Mouse (Mus musculus) c-Kit-positive CD71-negative TER-119-negative erythroid progenitor cells, embryonic 14.5 days (primary cell): ENCODE measurements around the gene Psma7.
A peak's percentile ranks its signal among the peaks of the same experiment; 100 is the strongest.

ENCODE experiments used
- DNase-seq: peaks from one replicate; pipeline ENCODE4 v3.0.0-alpha.2; 2013; ENCODE audit warnings: low read depth

The Psma7 gene

DNA sequence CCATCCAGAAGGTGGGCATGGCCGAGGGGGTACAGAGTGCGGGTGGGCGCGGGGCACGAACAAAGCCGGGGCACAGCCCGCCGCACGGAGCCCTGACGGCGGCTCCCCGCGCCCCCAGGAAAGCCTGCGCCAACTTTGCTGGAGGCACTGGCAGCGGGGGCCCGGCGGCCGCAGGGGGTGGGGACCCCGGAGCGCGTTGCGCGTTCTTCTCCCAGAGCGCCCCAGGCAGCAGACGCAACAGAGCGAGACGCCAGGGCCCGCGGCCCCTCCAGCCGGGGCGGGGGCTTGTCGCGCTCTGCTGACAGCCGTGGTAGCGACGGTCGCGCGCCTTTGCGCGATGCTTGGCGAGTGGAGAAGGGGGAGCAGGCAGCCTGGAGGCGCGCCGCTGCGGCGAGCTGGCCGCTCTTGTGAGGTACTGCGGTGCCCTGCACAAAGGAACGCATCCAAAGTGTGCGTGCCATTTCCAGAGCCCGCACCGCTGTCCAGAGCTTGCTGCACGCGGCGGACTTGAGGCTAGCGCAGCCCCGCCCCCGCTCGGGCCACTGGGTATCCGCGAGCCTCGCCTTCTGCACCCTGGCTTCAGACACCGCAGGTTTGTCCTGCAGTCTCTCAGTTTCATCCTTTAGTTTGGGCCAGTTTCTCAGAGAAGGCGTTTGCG is 754 bp upstream of the Psma7 start:
- DNase-seq = no peak

GRCm38 (mm10) chr2:180041577-180042255 is 517 bp downstream of the Psma7 start:
- no peak for DNase-seq

DNA sequence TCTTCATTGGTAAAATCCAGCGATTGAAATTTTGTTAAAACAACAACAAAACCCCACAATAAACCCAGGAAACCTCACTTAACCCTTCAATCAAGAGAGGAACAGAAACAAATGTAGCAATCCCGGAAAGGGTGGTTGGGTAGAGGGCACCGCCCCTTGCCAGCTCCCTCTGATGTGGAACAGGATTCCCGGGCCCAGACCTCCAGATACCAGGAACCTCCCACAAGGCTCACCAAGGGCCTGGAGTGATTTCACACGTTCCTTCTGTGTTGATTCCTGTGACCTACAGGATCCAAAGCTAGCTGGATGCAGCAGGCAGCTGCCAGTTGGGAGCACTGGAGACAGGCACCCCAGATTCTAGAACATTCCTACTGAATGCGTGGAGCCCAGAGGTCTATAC is 1.8 kb downstream of the Psma7 start:
- no peak for DNase-seq

- DNase-seq = no peak
Measured at GRCm38 (mm10) chr2:180034753-180035152, 7.5 kb downstream of the Psma7 start.

DNA sequence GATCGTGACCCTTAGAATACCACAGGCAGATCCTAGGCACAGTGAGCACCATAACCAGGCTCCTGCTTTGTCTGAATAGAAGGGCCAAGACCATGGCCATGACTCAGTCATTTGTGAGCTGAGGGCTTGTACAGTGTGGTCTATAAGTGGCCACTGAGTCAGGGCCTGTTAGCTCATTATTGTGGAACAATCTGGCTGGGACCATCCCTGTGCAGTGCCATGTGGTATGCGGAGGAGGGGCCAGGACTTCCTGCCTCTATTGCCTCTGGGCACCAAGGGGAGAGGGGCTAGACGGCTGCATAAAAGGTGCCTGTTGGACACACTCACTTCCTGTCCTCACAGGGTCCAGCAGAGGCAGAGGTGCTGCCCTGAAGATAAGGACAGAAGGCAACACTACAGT is 8.3 kb downstream of the Psma7 start:
- DNase-seq = no peak

GRCm38 (mm10) chr2:180032925-180033324 is 9.3 kb downstream of the Psma7 start:
- no peak for DNase-seq

DNA sequence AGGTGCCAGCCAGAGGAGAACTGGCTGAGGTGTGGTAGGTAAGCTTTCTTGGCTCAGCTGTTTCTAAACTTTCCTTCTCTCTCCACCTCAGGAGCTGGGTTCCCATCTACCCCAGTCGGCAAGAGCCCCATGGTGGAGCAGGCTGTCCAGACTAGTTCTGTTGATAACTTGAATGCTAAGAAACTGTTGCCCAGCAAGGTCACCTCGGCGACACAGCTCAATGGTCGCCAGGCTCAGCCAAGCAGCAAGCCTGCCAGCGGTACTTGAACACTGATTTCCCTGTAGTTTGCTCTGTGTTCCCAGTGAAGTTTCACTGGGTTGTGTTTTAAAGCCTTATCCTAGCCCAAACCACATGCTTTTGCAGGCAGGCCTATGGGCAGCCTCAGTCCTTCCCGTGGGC is 11.0 kb downstream of the Psma7 start:
- no peak for DNase-seq

DNA sequence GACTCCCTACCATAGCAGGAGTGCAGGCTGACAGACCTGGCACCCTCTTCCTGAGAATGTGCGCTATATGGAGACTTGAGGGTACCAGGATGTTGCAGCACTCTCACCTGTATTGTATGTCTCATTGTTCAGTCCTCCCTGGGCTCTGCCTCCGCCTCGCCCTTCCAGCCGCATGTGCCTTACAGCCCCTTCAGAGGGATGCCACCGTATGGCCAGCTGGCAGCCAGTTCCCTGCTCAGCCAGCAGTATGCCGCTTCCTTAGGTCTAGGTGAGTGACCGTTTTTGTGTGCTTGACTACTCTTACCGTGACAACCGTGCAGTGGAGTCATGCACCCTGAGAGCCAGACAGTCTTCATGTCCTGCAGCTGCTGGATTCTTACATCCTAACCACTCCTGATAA is 14.5 kb downstream of the Psma7 start:
- DNase-seq = no peak

DNA sequence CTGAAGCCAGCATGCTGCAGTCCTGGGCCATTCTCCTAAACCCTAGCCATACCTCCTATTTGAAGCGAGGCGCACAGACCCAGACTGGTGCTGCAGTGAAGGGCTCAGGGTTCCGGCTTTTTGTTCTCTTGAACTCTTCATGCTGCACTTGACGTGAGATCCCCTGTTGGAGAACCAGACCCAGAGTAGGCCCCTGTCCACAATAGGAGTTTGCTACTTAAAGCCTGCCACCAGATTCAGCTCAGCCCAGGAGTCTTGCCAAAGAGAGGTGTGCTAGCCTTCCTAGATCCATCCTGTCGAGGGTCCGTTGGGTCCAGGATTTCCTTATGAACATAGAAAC is 16.4 kb downstream of the Psma7 start:
- DNase-seq = no peak

- DNase-seq = no peak
Measured at GRCm38 (mm10) chr2:180025135-180025860, 16.9 kb downstream of the Psma7 start.

DNA sequence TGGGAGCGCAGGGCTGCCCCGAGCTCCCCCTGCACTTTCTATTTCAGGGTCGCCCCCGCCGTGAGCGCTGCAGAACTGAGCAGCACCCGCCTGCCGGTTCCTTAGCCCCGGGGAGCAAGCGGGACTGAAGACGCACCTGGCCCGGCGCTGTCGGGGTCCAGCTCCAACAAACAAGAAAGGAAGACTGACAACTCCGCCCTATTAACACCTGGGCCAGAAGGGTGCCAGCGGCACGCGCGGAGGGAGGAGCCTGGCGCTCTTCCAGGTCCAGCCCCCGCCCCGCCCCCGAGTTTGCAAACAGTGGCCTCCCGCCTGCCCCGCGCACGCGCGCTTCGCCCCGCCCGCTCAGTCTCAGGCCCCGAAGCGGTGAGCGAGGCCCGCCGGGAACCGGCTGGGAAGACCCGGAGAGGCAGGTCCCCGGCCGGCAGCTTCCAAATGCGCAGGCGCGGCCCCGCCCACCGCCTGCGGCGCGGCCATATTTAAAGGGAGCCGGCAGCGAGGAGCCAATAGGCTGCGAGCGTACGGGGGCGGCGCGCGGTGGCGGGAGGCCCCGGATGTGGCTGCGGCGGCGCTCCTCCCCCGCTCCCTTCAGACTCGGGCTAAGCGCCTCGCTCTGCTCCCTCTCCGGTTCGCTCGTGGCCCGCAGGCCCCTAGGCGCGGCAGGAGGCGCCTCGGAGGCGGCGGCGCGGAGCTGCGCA is 17.7 kb downstream of the Psma7 start, which contains the start of gene Lsm14b:
Lsm14b (plus strand) TSS at position 587 of the 698 bp plus-strand sequence.
- DNase-seq = peak; percentile 95

GRCm38 (mm10) chr2:180022751-180023150 is 19.5 kb downstream of the Psma7 start:
- no peak for DNase-seq

- no peak for DNase-seq
Measured at GRCm38 (mm10) chr2:180020919-180021318, 21.3 kb downstream of the Psma7 start.

- DNase-seq = no peak
Measured at GRCm38 (mm10) chr2:180020091-180020661, 22.1 kb downstream of the Psma7 start.

GRCm38 (mm10) chr2:180018573-180018972 is 23.7 kb downstream of the Psma7 start:
- DNase-seq = no peak

DNA sequence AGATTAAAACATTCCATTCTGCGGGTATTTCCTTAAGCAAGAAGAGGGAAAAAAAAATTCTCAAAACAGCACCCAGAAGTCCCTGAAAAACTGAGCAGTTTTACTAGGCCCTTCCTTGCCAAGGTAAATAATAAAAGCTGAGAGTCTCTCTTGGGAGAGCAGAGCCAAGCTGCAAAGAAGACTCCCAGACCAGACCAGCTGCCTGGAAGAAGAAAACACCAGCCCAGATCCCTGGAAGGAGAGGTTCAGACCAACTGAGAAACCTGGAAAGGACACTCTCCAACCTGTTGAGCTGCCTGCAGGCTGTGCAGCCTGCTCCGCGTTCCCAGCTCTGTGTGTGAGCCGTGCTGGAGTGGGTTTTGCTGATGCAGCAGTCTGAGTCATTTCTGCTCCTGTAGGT is 24.6 kb downstream of the Psma7 start:
- no peak for DNase-seq

DNA sequence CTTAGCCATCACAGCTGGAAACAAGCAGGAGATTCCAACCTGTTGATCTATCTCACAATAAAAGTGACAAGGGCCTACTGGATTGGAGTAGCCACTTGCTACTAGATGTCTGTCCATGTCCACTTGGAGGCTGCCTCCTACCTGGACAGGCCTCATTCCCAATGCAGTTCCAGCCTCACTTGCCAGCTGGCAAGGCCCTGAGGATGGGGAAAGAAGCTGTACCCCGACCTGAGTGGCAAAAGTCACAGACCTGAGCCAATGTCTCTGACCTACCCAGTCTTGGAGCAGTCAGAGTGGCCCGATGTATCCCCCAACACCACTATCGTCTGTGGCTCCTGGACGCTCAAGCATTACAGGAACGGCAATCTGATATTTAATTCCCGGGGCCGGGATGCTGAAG is 28.5 kb downstream of the Psma7 start:
- DNase-seq = no peak

DNA sequence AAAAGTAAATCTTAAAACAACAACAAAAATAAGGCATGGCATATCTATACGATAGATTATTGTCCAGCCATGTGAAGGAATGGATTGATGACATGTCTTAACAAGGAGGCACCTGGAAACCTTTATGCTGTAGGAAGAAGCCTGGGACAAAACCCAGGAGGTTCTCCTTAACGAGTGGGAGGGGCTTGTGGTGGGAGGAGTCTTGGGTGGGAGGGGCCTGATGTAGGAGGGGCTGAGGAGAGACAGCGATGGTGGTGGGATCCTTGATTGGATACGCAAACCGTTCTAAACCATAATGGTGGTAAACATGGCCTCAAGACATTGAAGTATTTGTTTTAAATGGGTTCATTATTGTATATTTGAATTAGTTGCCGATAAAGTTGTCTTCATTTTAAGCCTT is 30.9 kb downstream of the Psma7 start:
- no peak for DNase-seq

DNA sequence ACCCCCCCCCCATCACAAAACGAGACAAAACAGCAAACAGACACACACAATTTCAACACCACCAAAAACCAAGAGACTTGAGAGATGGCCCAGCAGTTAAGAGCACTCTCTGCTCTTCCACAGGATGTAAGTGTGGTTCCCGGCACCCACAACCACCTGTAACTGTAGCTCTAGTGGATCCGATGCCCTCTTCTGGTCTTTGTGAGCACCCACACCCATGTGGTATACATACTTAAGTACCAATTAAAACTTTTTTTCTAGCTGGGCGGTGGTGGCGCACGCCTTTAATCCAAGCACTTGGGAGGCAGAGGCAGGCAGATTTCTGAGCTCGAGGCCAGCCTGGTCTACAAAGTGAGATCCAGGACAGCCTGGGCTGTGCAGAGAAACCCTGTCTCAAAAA is 31.5 kb downstream of the Psma7 start:
- no peak for DNase-seq

- no peak for DNase-seq
Measured at GRCm38 (mm10) chr2:180006352-180007017, 35.7 kb downstream of the Psma7 start.

DNA sequence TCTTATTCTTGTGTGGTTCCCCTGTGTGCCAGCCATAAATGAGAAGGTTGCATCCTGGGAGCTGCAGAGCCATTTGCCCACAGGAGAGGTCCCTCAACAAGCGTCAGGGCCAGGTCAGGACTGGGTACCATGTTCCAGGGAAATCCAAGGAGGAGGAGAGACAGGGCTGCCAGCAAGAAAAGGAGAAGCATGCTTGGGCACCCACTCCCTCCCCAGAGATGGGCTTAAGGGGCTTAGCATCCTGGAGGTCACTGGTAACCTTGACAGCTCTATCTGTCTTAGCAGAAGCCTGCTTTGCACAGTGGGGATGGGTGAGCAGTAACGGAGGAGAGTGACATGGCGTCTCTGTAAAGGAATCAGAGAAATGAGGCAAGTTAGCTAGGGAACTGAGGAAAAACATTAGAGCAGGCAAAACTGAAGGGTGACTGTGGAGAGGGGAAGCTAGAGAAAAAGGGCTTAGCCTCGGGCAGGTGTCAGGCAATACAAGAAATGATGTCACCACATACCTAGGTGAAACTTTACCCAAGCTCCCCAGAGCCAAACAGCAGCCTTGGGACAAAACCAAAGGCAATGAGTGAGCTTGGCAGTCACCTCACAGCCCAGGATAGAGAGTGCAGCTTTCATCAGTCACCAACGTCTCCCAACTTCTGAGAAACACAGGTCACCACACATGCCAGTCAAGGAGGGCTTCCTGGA is 36.4 kb downstream of the Psma7 start:
- DNase-seq = no peak
